Mouse (Mus musculus) megakaryocyte, embryonic 14.5 days (primary cell): ENCODE data around the gene Pard6b. TPM values are rescaled to one million over a fixed set of nuclear protein-coding genes. Genes with fewer than 3 reads are reported as not detected.
A peak's percentile ranks its signal among the peaks of the same experiment; 100 is the strongest.

Source experiments
- H3K27me3 ChIP-seq: replicated peaks from 2 replicates; pipeline ENCODE3; 2012; ENCODE audit warnings: inconsistent platforms
- H3K36me3 ChIP-seq: replicated peaks from 2 replicates; pipeline ENCODE3; 2012; ENCODE audit warnings: low read length, inconsistent platforms, mixed read lengths
- H3K4me1 ChIP-seq: 2 replicates; pipeline ENCODE4 v1.6.1; 2012; ENCODE audit warnings: inconsistent platforms
- H3K4me3 ChIP-seq: replicated peaks from 2 replicates; pipeline ENCODE3; 2012; ENCODE audit warnings: moderate library complexity, mild to moderate bottlenecking, inconsistent platforms
- H3K9me3 ChIP-seq: 2 replicates; pipeline ENCODE4 v1.6.1; 2012; ENCODE audit warnings: inconsistent platforms
- FLI1 ChIP-seq: IDR thresholded peaks from 2 replicates; pipeline ENCODE4 v1.6.1; 2012; ENCODE audit warnings: low read length, inconsistent platforms, mixed read lengths
- GATA1 ChIP-seq: IDR thresholded peaks from 3 replicates; pipeline ENCODE4 v1.6.1; 2012; ENCODE audit warnings: mixed read lengths, low read length, inconsistent platforms, borderline replicate concordance
- polyA plus RNA-seq: library from polyadenylated mRNA; stranded (reverse); fragments of >175 nt; gene quantifications from 2 replicates; pipeline ENCODE4 v1.2.3, GENCODE M21; 2012; ENCODE audit warnings: low replicate concordance; ENCODE audit not compliant: insufficient read depth

The Pard6b gene
- polyA plus RNA-seq, 1 experiment = 1.4 TPM

DNA sequence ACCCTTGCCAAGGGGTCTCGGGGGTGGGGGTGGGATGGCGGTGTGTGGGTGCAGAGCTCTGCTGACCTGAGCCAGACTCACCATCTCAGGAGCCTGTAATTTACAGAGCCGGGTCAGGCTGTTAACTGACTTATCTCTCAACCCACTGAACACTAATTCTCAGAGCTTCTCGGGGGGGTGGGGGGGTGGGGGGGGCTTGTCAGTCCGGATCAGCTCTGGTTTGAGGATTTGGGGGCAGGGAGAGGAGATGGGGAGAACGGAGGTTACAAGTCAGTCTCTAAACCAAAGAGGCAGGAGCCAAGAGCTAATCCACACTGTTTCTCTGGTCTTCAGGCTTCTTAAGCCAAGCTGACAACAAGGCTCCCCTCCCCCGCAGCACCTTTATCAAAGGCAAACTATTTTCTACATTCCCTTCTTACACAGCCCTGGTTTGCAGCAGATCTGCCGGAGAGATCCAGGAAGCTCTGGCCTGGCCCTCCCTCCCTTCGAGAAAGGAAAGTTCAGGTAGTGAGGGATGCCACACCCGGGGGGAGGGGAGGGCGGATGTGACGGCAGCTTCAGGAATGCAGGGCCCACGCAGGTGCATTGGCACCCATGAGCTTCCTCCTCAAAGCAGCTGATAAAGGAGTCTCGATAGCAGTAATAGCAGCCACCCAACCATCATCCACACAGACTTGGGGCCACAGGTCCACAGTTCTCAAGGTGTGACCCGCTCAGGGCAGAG, 2.5 kb upstream of the Pard6b start:
- TF ChIP-seq GATA1 (no peak), FLI1 (no peak)
- Histone ChIP-seq H3K36me3 (no peaks in the 10 kb centered on the region), H3K27me3 (peaks cover 64% of the 10 kb centered on the region), H3K9me3 (no peaks in the 10 kb centered on the region), H3K4me3 (no peak overlapping the region), H3K4me1 (peaks cover 44% of the 10 kb centered on the region)

- peaks cover 61% of the 10 kb centered on the region for H3K27me3 ChIP-seq
- peaks cover 59% of the 10 kb centered on the region for H3K4me1 ChIP-seq
- H3K4me3 ChIP-seq = peak overlapping the region; percentile 97
- no peak for TF ChIP-seq FLI1
- no peak for TF ChIP-seq GATA1
- H3K9me3 ChIP-seq = no peaks in the 10 kb centered on the region
- no peaks in the 10 kb centered on the region for H3K36me3 ChIP-seq
These were observed 612 bp downstream of the Pard6b start for GRCm38 (mm10) chr2:168081299-168081932.

DNA sequence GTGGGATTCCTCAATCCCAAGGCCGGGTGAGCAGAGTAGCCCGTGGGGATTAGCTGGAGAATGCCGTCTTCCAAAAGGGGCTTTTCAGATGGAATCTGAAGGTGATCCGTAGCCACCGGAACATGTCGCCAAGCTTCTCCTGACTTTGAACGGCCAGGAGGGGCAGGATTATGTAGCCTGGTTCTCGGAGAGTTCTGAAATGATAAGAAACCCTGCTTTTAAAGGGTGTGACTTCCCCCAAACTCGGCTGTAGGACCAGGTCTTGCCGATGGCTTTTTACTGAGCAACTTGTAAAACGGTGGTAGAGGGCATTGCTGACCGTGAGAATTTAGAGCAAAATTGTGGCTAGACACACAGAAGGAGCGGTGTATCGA, 1.1 kb downstream of the Pard6b start:
- Histone ChIP-seq H3K27me3 (peaks cover 57% of the 10 kb centered on the region), H3K4me3 (peak overlapping the region; percentile 97), H3K9me3 (no peaks in the 10 kb centered on the region), H3K36me3 (no peaks in the 10 kb centered on the region), H3K4me1 (peaks cover 64% of the 10 kb centered on the region)
- TF ChIP-seq FLI1 (no peak), GATA1 (no peak)

GRCm38 (mm10) chr2:168083593-168083992, 2.8 kb downstream of the Pard6b start:
- Histone ChIP-seq H3K36me3 (peaks cover 9% of the 10 kb centered on the region), H3K4me1 (peaks cover 72% of the 10 kb centered on the region), H3K9me3 (no peaks in the 10 kb centered on the region), H3K4me3 (no peak overlapping the region), H3K27me3 (peaks cover 45% of the 10 kb centered on the region)
- TF ChIP-seq FLI1 (no peak), GATA1 (no peak)

GRCm38 (mm10) chr2:168084228-168084627, 3.4 kb downstream of the Pard6b start:
- Histone ChIP-seq H3K9me3 (no peaks in the 10 kb centered on the region), H3K27me3 (peaks cover 39% of the 10 kb centered on the region), H3K36me3 (peaks cover 9% of the 10 kb centered on the region), H3K4me1 (peaks cover 73% of the 10 kb centered on the region), H3K4me3 (no peak overlapping the region)
- no peak for TF ChIP-seq GATA1
- no peak for TF ChIP-seq FLI1

DNA sequence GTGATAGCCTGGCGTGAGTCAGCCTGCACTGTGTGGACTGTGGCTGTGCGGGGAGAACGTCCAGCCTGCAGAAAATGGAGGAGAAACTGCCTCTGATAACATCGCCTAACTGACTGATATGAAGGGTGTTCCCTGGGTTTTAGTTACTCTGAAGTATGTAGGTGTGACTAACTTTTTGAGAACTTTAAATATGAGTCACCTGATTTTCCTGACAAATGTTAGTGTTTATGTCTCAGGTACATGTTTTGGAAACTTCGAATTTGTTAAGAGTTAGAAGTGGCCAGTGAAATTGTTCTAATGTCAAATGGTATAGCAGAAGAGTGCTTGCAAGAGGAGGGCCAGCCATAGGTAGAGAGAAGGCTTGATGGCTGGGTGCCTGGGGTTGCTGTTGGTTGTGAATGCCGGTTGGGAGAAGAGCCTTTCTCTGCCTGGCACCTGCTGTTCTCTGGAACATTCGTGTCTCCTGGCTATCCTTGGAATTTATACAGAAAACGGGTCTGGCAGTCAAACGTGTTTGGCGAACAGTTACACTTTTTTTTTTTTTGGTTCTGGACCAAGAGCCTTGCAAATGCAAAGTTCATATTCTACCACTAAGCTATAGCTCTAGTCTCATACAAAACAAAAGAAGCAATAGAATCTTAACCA, 4.9 kb downstream of the Pard6b start:
- Histone ChIP-seq H3K36me3 (peaks cover 14% of the 10 kb centered on the region), H3K4me3 (no peak overlapping the region), H3K4me1 (peaks cover 74% of the 10 kb centered on the region), H3K9me3 (no peaks in the 10 kb centered on the region), H3K27me3 (peaks cover 32% of the 10 kb centered on the region)
- TF ChIP-seq GATA1 (no peak), FLI1 (no peak)

DNA sequence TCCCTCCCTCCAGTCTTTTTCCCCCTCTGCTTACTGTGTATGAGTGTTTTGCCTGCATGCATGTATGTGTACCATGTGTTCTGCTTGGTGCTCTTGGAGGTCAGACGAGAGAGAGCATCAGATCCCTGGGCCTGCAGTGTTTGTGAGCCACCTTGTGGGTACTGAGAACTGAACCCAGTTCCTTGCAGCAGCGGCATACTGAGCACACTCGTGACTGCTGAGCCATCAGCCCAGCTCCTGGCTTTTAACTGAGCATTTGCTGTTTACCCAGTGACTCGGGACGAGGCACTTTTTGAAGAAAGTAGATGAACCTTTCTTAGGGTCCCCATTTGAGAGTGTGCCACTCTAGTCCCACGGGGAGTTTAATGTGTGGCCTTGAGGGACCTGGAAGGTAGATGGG, 5.5 kb downstream of the Pard6b start:
- Histone ChIP-seq H3K36me3 (peaks cover 17% of the 10 kb centered on the region), H3K27me3 (peaks cover 26% of the 10 kb centered on the region), H3K9me3 (no peaks in the 10 kb centered on the region), H3K4me1 (peaks cover 71% of the 10 kb centered on the region), H3K4me3 (no peak overlapping the region)
- no peak for TF ChIP-seq FLI1
- no peak for TF ChIP-seq GATA1

DNA sequence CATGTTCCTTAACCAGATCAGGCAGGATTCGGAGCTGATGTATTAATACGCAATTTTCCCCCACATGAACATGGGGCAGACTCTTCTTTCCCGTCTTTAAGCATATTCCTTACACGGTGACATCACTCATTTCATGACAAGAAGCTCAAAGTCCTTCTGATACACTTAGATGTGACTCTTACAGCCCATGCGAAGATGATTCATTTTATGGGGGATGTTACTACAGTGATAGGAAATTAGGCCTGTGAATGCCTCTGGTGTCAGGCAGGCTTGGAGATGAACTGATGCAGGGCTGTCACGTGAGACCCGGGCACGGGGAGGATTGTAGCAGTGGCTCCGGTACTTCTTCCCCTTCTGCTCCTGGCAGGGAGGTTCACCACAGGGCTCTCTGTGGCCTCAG, 6.0 kb downstream of the Pard6b start:
- Histone ChIP-seq H3K4me1 (peaks cover 66% of the 10 kb centered on the region), H3K36me3 (peaks cover 23% of the 10 kb centered on the region), H3K9me3 (no peaks in the 10 kb centered on the region), H3K4me3 (no peak overlapping the region), H3K27me3 (peaks cover 21% of the 10 kb centered on the region)
- TF ChIP-seq FLI1 = no peak
- TF ChIP-seq GATA1 = no peak

GRCm38 (mm10) chr2:168091560-168091959, 10.8 kb downstream of the Pard6b start:
- Histone ChIP-seq H3K36me3 (peaks cover 27% of the 10 kb centered on the region), H3K9me3 (no peaks in the 10 kb centered on the region), H3K27me3 (peaks cover 11% of the 10 kb centered on the region), H3K4me3 (no peak overlapping the region), H3K4me1 (peaks cover 66% of the 10 kb centered on the region)
- TF ChIP-seq FLI1 (no peak), GATA1 (no peak)

- H3K4me3 ChIP-seq = no peak overlapping the region
- H3K36me3 ChIP-seq = peaks cover 19% of the 10 kb centered on the region
- no peaks in the 10 kb centered on the region for H3K9me3 ChIP-seq
- TF ChIP-seq GATA1 (no peak), FLI1 (no peak)
- peaks cover 10% of the 10 kb centered on the region for H3K27me3 ChIP-seq
- peaks cover 66% of the 10 kb centered on the region for H3K4me1 ChIP-seq
These were observed 12.3 kb downstream of the Pard6b start for GRCm38 (mm10) chr2:168093077-168093476.
